Mouse (Mus musculus): ENCODE results near the gene Smg6. TPM values are rescaled to one million over a fixed set of nuclear protein-coding genes. Genes with fewer than 3 reads are reported as not detected.
A peak's percentile ranks its signal among the peaks of the same experiment; 100 is the strongest.

Smg6 gene
- total and polyA plus RNA-seq, 2 experiments from 2014 or later = 7.1 to 21.1 TPM

DNA sequence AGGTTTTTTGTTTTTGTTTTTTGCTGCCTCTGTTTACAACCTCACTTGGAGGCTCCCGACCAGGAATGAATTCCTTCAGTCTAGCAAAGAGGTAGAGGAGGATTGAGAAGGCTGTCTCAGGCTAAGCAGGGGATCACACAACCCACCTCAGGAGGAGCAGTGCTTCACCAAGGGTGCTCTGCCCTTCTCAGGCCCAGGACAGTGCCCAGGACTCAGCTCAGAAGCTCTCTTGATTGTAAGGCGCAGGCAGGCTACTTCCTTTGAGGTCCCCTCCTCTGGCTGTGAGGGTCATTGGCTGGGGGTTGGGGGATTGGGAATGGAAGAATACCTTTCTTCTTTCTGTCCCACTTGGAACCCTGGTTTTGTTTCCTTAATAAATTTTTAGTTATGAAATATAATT lies 238.4 kb downstream of the Smg6 start:
- DNase-seq (ENCODE audit: low spot score) (no peak), ATAC-seq (ENCODE audit: insufficient read depth, low read depth) (no peak)
- TF ChIP-seq EP300 (IDR thresholded peaks at IDR 0.05; ENCODE audit: low read depth) (no peak), CTCF (IDR thresholded peaks at IDR 0.05; ENCODE audit: low read depth) (no peak)
- Histone ChIP-seq H3K9ac (replicated peaks; ENCODE audit: low read depth, low read length) (no peak overlapping the region), H3K27me3 (ENCODE audit: control insufficient read depth, insufficient read depth, low read length) (peaks cover 29% of the 10 kb centered on the region), H3K4me2 (ENCODE audit: low read depth, low read length) (peak overlapping the region; percentile 89), H3K4me3 (ENCODE audit: low read depth, low read length) (no peak overlapping the region; the same call in 1 of the 2 replicates), H3K9me3 (replicated peaks; ENCODE audit: control insufficient read depth, low read length) (no peaks in the 10 kb centered on the region), H3K27ac (ENCODE audit: low read depth) (0 out of 2 replicates have a peak overlapping the region, but pooled peaks have one; percentile 40), H3K4me1 (ENCODE audit: control insufficient read depth, insufficient read depth) (peaks cover 3% of the 10 kb centered on the region; the same call in 1 of the 2 replicates), H3K36me3 (replicated peaks; ENCODE audit: control insufficient read depth, insufficient read depth, low read length) (peaks cover 48% of the 10 kb centered on the region)
- WGBS = 63% methylated on average over 2 of the region's 2 CpGs

DNA sequence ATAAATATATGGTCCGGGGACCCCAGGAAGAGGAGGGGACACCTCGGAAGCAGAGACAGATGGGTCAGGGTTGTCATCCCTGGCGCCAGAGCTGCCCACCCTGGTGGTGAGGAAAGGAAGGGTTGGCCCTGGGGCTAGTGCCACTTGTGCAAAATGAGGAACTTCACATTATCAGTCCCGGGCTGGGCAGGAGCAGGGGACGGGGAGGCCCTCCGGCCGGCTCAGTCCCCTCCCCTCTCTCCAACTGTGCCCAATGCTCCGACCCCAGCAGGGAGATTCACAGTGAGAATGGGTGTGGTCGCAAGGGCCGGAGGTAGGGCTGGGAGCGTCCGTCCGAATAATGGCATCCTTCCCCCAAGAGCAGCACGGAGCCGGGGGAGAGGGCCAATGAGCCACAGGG lies 239.1 kb downstream of the Smg6 start:
- peaks cover 33% of the 10 kb centered on the region for H3K27me3 ChIP-seq (ENCODE audit: control insufficient read depth, insufficient read depth, low read length)
- 18% methylated on average over 15 of the region's 15 CpGs for WGBS
- H3K4me2 ChIP-seq (ENCODE audit: low read depth, low read length) = peak overlapping the region; percentile 89
- TF ChIP-seq CTCF (IDR thresholded peaks at IDR 0.05; ENCODE audit: low read depth) (0 out of 2 replicates have a peak, but pooled peaks have one; percentile 5), EP300 (IDR thresholded peaks at IDR 0.05; ENCODE audit: low read depth) (no peak)
- H3K4me1 ChIP-seq (ENCODE audit: control insufficient read depth, insufficient read depth) = peaks cover 3% of the 10 kb centered on the region; the same call in 1 of the 2 replicates
- ATAC-seq (ENCODE audit: insufficient read depth, low read depth) (no peak), DNase-seq (ENCODE audit: low spot score) (no peak)
- H3K9me3 ChIP-seq (replicated peaks; ENCODE audit: control insufficient read depth, low read length) = no peaks in the 10 kb centered on the region
- peaks cover 45% of the 10 kb centered on the region for H3K36me3 ChIP-seq (replicated peaks; ENCODE audit: control insufficient read depth, insufficient read depth, low read length)
- H3K27ac ChIP-seq (ENCODE audit: low read depth) = peak overlapping the region; percentile 43; the same call in 1 of the 2 replicates
- H3K9ac ChIP-seq (replicated peaks; ENCODE audit: low read depth, low read length) = no peak overlapping the region; the same call in 1 of the 2 replicates
- peak overlapping the region; percentile 67 for H3K4me3 ChIP-seq (ENCODE audit: low read depth, low read length)

DNA sequence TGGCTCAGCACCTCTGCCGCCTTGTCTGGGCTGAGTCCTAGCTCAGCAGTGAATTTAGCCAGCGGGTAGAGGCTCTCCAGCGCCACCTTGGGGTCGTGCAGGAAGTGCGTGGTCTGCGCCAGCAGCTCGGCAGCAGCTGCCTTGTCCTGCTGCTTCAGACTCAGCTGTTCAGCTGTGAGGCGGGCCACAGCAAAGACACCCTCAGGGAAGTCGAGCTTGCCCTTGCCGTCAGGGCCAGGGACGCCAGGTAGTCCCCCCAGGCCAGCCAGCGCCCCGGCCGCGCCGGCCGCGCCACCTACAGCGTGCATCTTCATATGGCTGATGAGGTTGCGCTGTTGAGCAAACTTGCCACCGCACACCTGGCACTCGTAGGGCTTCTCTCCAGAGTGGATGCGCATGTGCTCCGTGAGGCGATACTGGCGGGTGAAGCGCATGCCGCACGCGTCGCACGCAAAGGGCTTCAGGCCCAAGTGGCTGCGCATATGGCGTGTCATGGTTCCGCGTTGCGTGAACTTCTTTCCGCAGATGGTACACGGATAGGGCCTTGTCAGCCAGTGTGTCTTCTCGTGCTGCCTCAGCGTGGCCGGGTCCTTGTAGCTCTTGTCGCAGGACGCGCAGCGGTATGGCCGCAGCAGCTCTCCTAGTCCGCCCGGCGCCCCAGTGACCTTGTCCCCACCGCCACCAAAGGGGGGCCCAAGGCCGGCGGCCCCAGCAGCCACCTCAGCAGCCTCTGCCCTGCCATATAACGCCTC lies 240.0 kb downstream of the Smg6 start:
- ATAC-seq (ENCODE audit: insufficient read depth, low read depth) = no peak

DNA sequence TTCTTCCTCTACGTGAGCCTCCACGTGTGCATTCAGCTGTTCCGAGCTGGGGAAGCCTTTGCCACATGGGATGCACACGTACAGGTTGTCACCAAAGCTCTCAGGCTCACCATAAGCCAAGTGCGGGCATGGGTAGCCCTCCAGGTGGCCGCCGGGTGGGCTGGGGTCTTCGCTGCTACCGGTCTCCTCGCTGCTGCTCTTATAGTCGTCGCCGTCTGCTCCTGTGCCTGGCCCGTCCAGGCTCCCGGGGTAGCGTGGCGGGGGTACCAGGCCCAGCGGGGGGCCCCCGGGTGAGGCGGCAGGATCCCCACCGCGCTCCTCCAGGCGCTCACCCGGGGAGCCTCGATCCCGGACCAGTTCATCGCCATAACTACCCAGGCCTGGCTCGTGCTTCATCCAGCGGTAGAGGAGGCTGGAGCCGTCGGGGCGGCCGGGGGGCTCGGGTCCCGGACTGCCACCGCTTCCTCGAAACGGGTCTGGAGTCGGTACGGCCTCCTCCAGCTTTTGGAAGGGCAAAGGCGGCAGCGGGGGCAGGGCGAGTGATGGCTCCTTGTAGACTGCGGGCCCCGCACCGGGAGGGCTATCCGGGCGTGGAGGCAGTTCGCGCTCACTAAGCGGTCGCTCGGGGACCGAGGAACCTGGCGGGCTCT lies 240.7 kb downstream of the Smg6 start:
- peak overlapping the region; percentile 55 for H3K9ac ChIP-seq (replicated peaks; ENCODE audit: low read depth, low read length)
- no peak for TF ChIP-seq CTCF (IDR thresholded peaks at IDR 0.05; ENCODE audit: low read depth)
- no peak for ATAC-seq (ENCODE audit: insufficient read depth, low read depth)
- H3K27me3 ChIP-seq (ENCODE audit: control insufficient read depth, insufficient read depth, low read length) = peaks cover 47% of the 10 kb centered on the region
- H3K36me3 ChIP-seq (replicated peaks; ENCODE audit: control insufficient read depth, insufficient read depth, low read length) = peaks cover 34% of the 10 kb centered on the region
- peaks cover 3% of the 10 kb centered on the region; the same call in 1 of the 2 replicates for H3K4me1 ChIP-seq (ENCODE audit: control insufficient read depth, insufficient read depth)
- 10% methylated on average over 55 of the region's 55 CpGs for WGBS
- H3K27ac ChIP-seq (ENCODE audit: low read depth) = peak overlapping the region; percentile 71; the same call in 1 of the 2 replicates
- H3K4me3 ChIP-seq (ENCODE audit: low read depth, low read length) = peak overlapping the region; percentile 67
- no peak for DNase-seq (ENCODE audit: low spot score)
- H3K9me3 ChIP-seq (replicated peaks; ENCODE audit: control insufficient read depth, low read length) = no peaks in the 10 kb centered on the region
- peak overlapping the region; percentile 89 for H3K4me2 ChIP-seq (ENCODE audit: low read depth, low read length)

More for the DNA sequence above, 240.0 kb downstream of the Smg6 start:
- peak overlapping the region; percentile 89 for H3K4me2 ChIP-seq (ENCODE audit: low read depth, low read length)
- H3K27me3 ChIP-seq (ENCODE audit: control insufficient read depth, insufficient read depth, low read length) = peaks cover 40% of the 10 kb centered on the region
- 7% methylated on average over 51 of the region's 54 CpGs for WGBS
- H3K27ac ChIP-seq (ENCODE audit: low read depth) = peak overlapping the region; percentile 71
- H3K9me3 ChIP-seq (replicated peaks; ENCODE audit: control insufficient read depth, low read length) = no peaks in the 10 kb centered on the region
- DNase-seq (ENCODE audit: low spot score) = no peak
- H3K4me3 ChIP-seq (ENCODE audit: low read depth, low read length) = peak overlapping the region; percentile 67
- TF ChIP-seq EP300 (IDR thresholded peaks at IDR 0.05; ENCODE audit: low read depth) = no peak
- peak; percentile 76 for TF ChIP-seq CTCF (IDR thresholded peaks at IDR 0.05; ENCODE audit: low read depth)
- H3K9ac ChIP-seq (replicated peaks; ENCODE audit: low read depth, low read length) = peak overlapping the region; percentile 55
- peaks cover 3% of the 10 kb centered on the region; the same call in 1 of the 2 replicates for H3K4me1 ChIP-seq (ENCODE audit: control insufficient read depth, insufficient read depth)
- H3K36me3 ChIP-seq (replicated peaks; ENCODE audit: control insufficient read depth, insufficient read depth, low read length) = peaks cover 38% of the 10 kb centered on the region

DNA sequence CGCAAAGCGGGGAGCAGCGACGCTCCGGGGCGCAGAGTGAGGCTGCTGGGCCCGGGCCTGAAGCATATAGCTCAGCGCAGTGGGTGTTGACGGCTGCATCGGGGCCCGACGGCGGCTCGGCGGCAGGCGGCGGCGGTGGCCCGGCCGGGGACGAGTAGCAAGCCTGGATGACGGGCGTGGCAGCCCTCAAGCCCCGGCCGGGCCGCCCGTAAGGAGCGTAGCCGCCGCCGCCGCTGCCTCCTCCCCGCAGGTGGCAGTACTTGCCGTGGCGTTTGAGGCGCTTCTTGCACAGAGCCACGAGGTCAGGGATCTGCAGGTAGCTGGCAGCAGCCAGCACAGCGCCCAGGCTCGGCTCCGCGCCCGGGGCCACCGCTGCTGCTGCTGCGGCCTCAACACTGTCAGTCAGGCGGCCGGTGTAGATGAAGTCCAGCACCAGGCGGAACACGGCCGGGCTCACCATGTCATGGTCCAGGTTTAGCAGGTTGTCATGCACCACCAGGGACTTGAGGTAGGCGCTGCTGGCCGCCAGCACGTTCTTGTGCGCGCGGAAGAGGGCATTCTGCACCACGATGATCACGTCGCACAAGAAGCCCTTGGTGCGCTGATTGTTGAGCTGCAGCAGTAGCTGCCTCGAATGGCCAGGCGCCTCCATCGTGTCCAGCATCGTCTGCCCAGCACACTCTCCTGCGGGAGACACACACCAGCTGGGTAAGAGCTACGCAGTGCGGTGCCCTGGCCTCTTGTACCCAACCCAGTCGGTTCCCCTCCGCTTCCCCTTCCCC lies 241.4 kb downstream of the Smg6 start:
- peak overlapping the region; percentile 55 for H3K9ac ChIP-seq (replicated peaks; ENCODE audit: low read depth, low read length)
- H3K4me2 ChIP-seq (ENCODE audit: low read depth, low read length) = peak overlapping the region; percentile 89
- peaks cover 54% of the 10 kb centered on the region for H3K27me3 ChIP-seq (ENCODE audit: control insufficient read depth, insufficient read depth, low read length)
- peaks cover 27% of the 10 kb centered on the region for H3K36me3 ChIP-seq (replicated peaks; ENCODE audit: control insufficient read depth, insufficient read depth, low read length)
- H3K9me3 ChIP-seq (replicated peaks; ENCODE audit: control insufficient read depth, low read length) = no peaks in the 10 kb centered on the region
- ATAC-seq (ENCODE audit: insufficient read depth, low read depth) (no peak), DNase-seq (ENCODE audit: low spot score) (peak; percentile 23)
- peak overlapping the region; percentile 71 for H3K27ac ChIP-seq (ENCODE audit: low read depth)
- no peak for TF ChIP-seq EP300 (IDR thresholded peaks at IDR 0.05; ENCODE audit: low read depth)
- TF ChIP-seq CTCF (IDR thresholded peaks at IDR 0.05; ENCODE audit: low read depth) = no peak
- H3K4me3 ChIP-seq (ENCODE audit: low read depth, low read length) = peak overlapping the region; percentile 67
- peaks cover 4% of the 10 kb centered on the region; the same call in 1 of the 2 replicates for H3K4me1 ChIP-seq (ENCODE audit: control insufficient read depth, insufficient read depth)
- 4% methylated on average over 68 of the region's 68 CpGs for WGBS
